Mouse (Mus musculus) heart, adult 2 months (tissue): ENCODE measurements at regions not wholly inside any gene's neighbourhood (a gene's known extent, or its start where the extent isn't known, plus 50 kb on each side); places are given as distances from the start of the nearest gene placed in this dataset.

ENCODE experiments used
- CTCF ChIP-seq: fragments of 200-600 bp; IDR thresholded peaks from 2 replicates; pipeline ENCODE4 v1.8.1; 2022; ENCODE audit warnings: antibody characterized with exemption, mild to moderate bottlenecking, moderate library complexity
- POLR2A ChIP-seq: fragments of 200-500 bp; IDR thresholded peaks from 2 replicates; pipeline ENCODE4 v1.6.1; 2011; ENCODE audit warnings: mild to moderate bottlenecking, low read depth, low read length, control low read depth; ENCODE audit not compliant: insufficient read depth

- TF ChIP-seq POLR2A = no peak
- TF ChIP-seq CTCF = no peak
Observed at GRCm38 (mm10) chr3:137154200-137155042, 186.4 kb upstream of the Emcn start.
